Mouse (Mus musculus) intestine, postnatal 0 days (tissue): ENCODE data around the gene Gm28043. TPM values are rescaled to one million over a fixed set of nuclear protein-coding genes. Genes with fewer than 3 reads are reported as not detected.

Experiments
- ATAC-seq: fragments of 200-750 bp; cut with Nextera tagmentation; 2 replicates; pipeline ENCODE4 v1.8.0; 2017; ENCODE audit warnings: mild to moderate bottlenecking, moderate TSS enrichment, moderate library complexity
- H3K27ac ChIP-seq: fragments of 300-500 bp; sonication (generic); 2 replicates; pipeline ENCODE4 v1.5.1; 2014; ENCODE audit warnings: mild to moderate bottlenecking, low read depth, low read length, moderate library complexity
- H3K27me3 ChIP-seq: fragments of 300-500 bp; sonication (generic); replicated peaks from 2 replicates; pipeline ENCODE4 v1.6.1; 2014; ENCODE audit warnings: low read length, mixed read lengths; ENCODE audit not compliant: control insufficient read depth, insufficient read depth
- H3K36me3 ChIP-seq: fragments of 300-500 bp; sonication (generic); 2 replicates; pipeline ENCODE4 v1.6.1; 2014; ENCODE audit warnings: mild to moderate bottlenecking, moderate library complexity; ENCODE audit not compliant: control insufficient read depth, insufficient read depth
- H3K4me1 ChIP-seq: fragments of 300-500 bp; sonication (generic); replicated peaks from 2 replicates; pipeline ENCODE4 v1.6.1; 2014; ENCODE audit warnings: antibody characterized with exemption, low read length, mixed read lengths; ENCODE audit not compliant: control insufficient read depth, insufficient read depth
- H3K4me2 ChIP-seq: fragments of 300-500 bp; sonication (generic); replicated peaks from 2 replicates; pipeline ENCODE4 v1.6.1; 2014; ENCODE audit warnings: low read depth, mild to moderate bottlenecking, moderate library complexity
- H3K4me3 ChIP-seq: fragments of 300-500 bp; sonication (generic); 2 replicates; pipeline ENCODE4 v1.5.1; 2014; ENCODE audit warnings: low read depth, low read length
- H3K9ac ChIP-seq: fragments of 300-500 bp; sonication (generic); 2 replicates; pipeline ENCODE4 v1.6.1; 2014; ENCODE audit warnings: mild to moderate bottlenecking, low read depth, low read length
- H3K9me3 ChIP-seq: fragments of 300-500 bp; sonication (generic); 2 replicates; pipeline ENCODE4 v1.6.1; 2016; ENCODE audit warnings: mixed run types; ENCODE audit not compliant: control insufficient read depth
- CTCF ChIP-seq: sonication (generic); IDR thresholded peaks from 2 replicates; pipeline ENCODE4 v1.5.1; 2016; ENCODE audit warnings: low read depth, mild to moderate bottlenecking, control low read depth, antibody characterized with exemption, moderate library complexity
- WGBS: fragments of 180-500 bp; shearing (Covaris S2); extraction: QIAGEN DNeasy Blood & Tissue Kit; methylation state at CpG from one replicate; pipeline ENCODE4 v1.1.7; 2014; 5-methylcytosine and 5-hydroxymethylcytosine counted together
- polyA plus RNA-seq: library from polyadenylated mRNA; unstranded; fragments of >200 nt; fragmentation: Nextera tagmentation; extraction: Ambion mirVana; gene quantifications from 2 replicates; pipeline ENCODE4 v1.2.1, GENCODE M21; 2015

The Gm28043 gene
- polyA plus RNA-seq, result 0.81 and 0.82 TPM in 2 replicates

- H3K4me2 ChIP-seq, result peak within 1 kb of the TSS; percentile 82
- TF ChIP-seq CTCF, result peak; percentile 77
- WGBS, result under 1% methylated on average over 52 of the region's 52 CpGs
- peak within 1 kb of the TSS; percentile 98 for H3K9ac ChIP-seq
- peaks cover 3% of the 10 kb centered on the region; the same call in 1 of the 2 replicates for H3K4me1 ChIP-seq
- peak within 1 kb of the TSS; percentile 97 for H3K4me3 ChIP-seq
- H3K27me3 ChIP-seq, result no peaks in the 10 kb centered on the region
- ATAC-seq, result peak; percentile 94
- peaks cover 3% of the 10 kb centered on the region; the same call in 1 of the 2 replicates for H3K36me3 ChIP-seq
- H3K27ac ChIP-seq, result peak within 1 kb of the TSS; percentile 96
- no peaks in the 10 kb centered on the region for H3K9me3 ChIP-seq
These were observed at the start of gene Gm28043, which contains the start of gene Rnf8 for GRCm38 (mm10) chr17:29614115-29615023. Gm28043 (plus strand) TSS chr17:29614876. Rnf8 (plus strand) TSS chr17:29614790.

- no peak overlapping the region for H3K27ac ChIP-seq
- H3K4me1 ChIP-seq, result no peaks in the 10 kb centered on the region
- TF ChIP-seq CTCF, result no peak
- H3K36me3 ChIP-seq, result peaks cover 37% of the 10 kb centered on the region
- H3K9ac ChIP-seq, result no peak overlapping the region
- H3K27me3 ChIP-seq, result no peaks in the 10 kb centered on the region
- WGBS, result 93% methylated on average over 5 of the region's 5 CpGs
- no peak overlapping the region for H3K4me2 ChIP-seq
- H3K4me3 ChIP-seq, result no peak overlapping the region
- no peaks in the 10 kb centered on the region for H3K9me3 ChIP-seq
- ATAC-seq, result no peak
These were observed 49.2 kb upstream of the Gm28043 start for GRCm38 (mm10) chr17:29565521-29565920.

GRCm38 (mm10) chr17:29568435-29568834, 46.2 kb upstream of the Gm28043 start:
- ATAC-seq, result no peak
- Histone ChIP-seq H3K4me2 (no peak overlapping the region), H3K9ac (no peak overlapping the region), H3K36me3 (peaks cover 66% of the 10 kb centered on the region), H3K9me3 (no peaks in the 10 kb centered on the region), H3K27me3 (no peaks in the 10 kb centered on the region), H3K4me3 (no peak overlapping the region), H3K4me1 (no peaks in the 10 kb centered on the region), H3K27ac (no peak overlapping the region)
- TF ChIP-seq CTCF, result no peak
- WGBS, result 89% methylated on average over 15 of the region's 15 CpGs

GRCm38 (mm10) chr17:29569831-29570230, 44.8 kb upstream of the Gm28043 start:
- Histone ChIP-seq H3K27me3 (no peaks in the 10 kb centered on the region), H3K36me3 (peaks cover 62% of the 10 kb centered on the region), H3K4me1 (no peaks in the 10 kb centered on the region), H3K27ac (no peak overlapping the region), H3K4me3 (no peak overlapping the region), H3K9me3 (no peaks in the 10 kb centered on the region), H3K4me2 (no peak overlapping the region), H3K9ac (no peak overlapping the region)
- 92% methylated on average over 6 of the region's 6 CpGs for WGBS
- no peak for TF ChIP-seq CTCF
- no peak for ATAC-seq

GRCm38 (mm10) chr17:29579579-29580126, 35.0 kb upstream of the Gm28043 start:
- no peaks in the 10 kb centered on the region for H3K9me3 ChIP-seq
- peaks cover 3% of the 10 kb centered on the region; the same call in 1 of the 2 replicates for H3K4me1 ChIP-seq
- ATAC-seq, result peak; percentile 83
- no peak for TF ChIP-seq CTCF
- 43% methylated on average over 4 of the region's 4 CpGs for WGBS
- H3K27me3 ChIP-seq, result no peaks in the 10 kb centered on the region
- peaks cover 42% of the 10 kb centered on the region for H3K36me3 ChIP-seq
- no peak overlapping the region for H3K4me3 ChIP-seq
- H3K4me2 ChIP-seq, result no peak overlapping the region
- H3K27ac ChIP-seq, result peak overlapping the region; percentile 57
- no peak overlapping the region for H3K9ac ChIP-seq

- TF ChIP-seq CTCF, result no peak
- Histone ChIP-seq H3K4me3 (no peak overlapping the region), H3K36me3 (peaks cover 27% of the 10 kb centered on the region; the same call in 1 of the 2 replicates), H3K27ac (no peak overlapping the region), H3K27me3 (no peaks in the 10 kb centered on the region), H3K4me1 (peaks cover 3% of the 10 kb centered on the region; the same call in 1 of the 2 replicates), H3K4me2 (no peak overlapping the region), H3K9me3 (no peaks in the 10 kb centered on the region), H3K9ac (no peak overlapping the region)
- WGBS, result 91% methylated on average over 5 of the region's 5 CpGs
- ATAC-seq, result no peak
These were observed 31.1 kb upstream of the Gm28043 start for GRCm38 (mm10) chr17:29583569-29583968.
